Mouse (Mus musculus): Measurements from ENCODE around the gene Stap2.

Gene Stap2

DNA sequence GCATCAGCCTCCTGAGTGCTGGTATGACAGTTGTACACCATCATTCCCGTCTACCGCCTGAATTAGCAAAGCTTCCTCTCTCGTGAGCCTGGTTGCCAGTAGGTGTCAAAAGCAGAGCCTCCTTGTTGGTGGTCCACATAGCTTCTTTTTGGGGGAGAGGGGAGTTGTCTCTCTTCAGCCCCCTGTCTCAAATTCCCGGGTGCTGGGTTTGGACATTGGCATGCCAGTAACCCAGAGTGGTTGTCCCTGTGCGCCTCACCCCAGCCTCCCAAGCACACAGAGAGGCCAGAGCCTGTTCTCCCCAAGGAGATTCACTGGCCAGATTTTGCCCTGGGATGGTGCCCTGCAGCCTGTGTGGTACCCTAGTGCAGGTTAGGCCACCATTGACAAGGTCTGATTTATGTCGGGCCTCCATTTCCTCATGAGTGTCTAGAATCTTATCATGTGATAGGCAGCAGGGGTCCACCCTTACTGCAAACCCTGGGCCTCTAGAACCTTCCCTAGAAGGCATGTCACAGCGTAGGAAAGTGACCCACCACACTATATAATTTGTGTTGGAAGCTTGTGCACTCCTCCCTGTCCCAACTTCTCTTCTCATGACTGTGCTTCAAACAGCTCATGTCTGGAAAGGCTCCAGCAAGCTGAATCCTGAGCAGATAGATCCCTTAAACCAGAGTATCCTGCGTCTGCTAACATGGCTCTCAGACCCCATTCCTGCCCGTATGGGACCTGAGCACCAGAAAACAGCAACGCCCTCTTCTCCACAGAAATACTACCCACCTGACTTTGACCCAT lies 45.2 kb downstream of the Stap2 start:
- DNase-seq (ENCODE audit: low read depth, low spot score): no peak

DNA sequence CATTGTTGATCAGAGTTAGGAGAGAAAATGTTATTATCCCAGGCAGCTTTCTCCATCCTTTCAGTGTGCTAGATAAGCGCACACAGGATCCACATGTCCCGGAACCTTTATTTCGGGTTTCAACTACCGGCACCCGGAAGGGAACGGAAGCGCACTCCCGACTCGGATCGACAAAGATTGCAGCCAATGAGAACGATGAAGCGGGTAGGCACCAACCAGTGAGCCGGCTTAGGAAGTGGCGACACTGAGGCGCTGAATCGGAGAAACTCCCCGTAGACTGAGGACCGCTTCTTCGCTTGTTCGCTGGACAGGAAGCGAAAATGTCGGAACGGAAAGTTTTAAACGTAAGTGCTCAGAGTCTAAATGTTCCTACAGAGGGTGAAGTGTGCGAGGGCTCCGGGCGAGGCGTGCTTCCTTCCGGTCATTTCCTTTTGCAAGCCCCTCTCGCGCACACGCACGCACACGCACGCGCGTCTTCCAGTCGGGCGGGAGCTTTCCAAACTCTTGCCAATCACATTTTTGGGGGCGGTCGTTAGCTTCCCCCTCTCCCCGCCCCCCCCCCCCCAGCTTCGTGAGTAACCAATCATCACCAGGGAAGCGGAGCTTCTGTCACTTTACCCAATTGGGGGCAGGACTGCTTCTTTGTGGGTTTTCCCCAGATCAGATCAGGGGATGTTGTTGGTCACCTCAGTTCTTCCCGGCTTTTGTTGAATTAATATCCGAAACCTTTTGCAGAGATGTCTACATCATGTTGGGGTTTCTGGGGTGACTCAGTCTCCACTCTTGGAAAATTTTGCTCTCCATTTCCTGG lies 46.3 kb downstream of the Stap2 start, which contains the start of gene Yju2:
Yju2 (plus strand) TSS at position 182 of the 811 bp plus-strand sequence.
- DNase-seq (ENCODE audit: low read depth, low spot score): peak; percentile 89

DNA sequence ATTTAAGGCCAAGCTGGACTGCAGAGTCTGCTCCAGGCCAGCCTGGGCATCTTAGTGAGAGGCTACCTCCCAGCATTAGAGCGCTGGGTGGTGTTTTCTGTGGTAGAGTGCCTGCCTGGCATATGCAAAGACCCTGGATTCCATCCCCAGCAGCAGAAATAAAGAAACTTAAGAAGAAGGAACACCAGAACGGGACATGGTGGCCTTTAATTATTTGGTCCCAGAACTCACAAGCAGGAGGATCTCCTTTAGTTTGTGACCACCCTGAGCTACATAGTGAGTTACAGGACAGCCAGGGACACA lies 46.8 kb downstream of the Stap2 start:
- DNase-seq (ENCODE audit: low read depth, low spot score): no peak

DNA sequence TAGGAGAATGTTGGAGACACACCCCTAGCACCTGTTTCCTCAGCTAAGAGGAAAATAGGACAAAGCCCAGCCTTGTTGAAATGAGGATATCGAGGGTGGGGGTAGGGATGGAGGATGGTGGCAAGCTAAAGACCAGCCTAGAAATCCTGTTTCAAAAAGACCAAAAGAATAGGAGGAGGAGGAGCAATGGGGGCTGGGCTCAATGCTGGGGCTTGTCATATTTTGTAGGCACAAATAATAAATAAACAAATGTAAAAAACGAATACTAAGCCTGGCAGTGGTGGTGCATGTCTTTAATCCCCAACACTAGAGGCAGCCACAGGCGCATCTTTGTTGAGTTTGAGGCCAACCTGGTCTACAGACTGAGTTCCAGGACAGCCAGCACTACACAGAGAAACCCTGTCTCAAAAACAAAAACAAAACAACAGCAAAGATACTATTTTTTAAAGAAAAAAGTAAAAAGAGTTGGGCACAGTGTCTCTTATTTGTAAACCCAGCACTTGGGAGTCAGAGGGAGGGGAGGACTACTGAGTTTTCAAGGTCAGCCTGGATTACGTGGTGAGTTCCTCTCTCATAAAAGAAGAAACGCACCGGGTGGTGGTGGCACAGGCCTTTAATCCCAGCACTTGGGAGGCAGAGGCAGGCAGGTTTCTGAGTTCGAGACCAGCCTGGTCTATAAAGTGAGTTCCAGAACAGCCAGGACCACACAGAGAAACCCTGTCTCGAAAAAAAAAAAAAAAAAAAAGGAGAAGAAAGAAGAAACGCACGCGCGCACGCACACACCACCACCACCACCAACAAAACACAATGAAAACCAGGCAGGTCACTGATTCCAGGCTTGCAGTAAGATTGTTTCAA lies 47.4 kb downstream of the Stap2 start:
- DNase-seq (ENCODE audit: low read depth, low spot score): no peak

DNA sequence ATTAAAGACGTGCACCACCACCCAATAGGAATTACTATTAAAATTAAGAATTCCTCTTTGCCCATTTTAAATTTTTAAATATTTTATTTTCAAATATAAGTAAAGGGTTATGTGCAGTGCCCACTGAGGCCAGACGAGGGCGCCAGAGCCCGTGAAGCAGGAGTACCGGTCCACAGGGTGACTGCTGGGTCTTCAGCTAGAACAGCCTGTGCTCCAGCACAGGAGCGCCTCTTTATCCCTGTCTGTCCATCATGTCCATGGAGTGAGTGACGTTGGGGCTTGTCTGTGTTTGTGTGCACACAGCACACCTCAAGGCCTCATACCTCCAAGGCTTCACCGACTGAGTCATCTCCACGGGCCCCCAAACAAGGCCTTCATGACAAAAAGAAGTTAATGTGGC lies 48.2 kb downstream of the Stap2 start:
- DNase-seq (ENCODE audit: low read depth, low spot score): no peak

DNA sequence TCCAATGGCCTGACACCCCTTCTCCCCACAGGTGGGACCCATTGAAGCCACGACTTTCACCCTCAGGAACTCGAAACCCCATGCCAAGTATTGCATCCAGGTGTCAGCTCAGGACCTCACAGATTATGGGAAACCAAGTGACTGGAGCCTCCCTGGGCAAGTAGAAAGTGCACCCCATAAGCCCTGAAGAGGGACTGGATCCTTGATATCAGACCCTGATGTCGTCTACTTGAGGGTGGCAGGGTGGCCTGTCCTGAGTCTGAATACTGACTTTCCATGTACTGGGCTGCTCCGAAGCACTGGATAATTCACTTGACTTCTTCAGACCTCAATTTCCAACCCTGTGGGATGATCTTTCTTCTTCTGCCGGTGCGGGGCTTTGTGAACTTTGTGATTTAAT lies 48.8 kb downstream of the Stap2 start:
- DNase-seq (ENCODE audit: low read depth, low spot score): no peak

DNA sequence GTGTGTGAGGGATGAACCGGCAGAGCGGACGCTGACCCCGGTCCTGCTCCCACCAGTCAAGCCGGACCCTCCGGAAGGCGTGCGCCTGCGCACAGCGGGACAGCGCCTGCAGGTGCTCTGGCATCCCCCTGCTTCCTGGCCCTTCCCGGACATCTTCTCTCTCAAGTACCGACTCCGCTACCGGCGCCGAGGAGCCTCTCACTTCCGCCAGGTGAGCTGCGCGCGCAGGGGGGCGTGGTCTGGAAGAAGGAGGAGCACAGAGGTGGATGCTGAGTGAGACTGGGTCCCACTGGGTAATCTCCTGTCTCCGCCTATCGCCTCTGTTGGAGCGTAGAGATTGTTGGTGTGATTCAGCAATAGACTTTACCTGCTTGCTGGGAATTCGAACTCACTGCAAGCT lies 49.3 kb downstream of the Stap2 start:
- no peak for DNase-seq (ENCODE audit: low read depth, low spot score)

DNA sequence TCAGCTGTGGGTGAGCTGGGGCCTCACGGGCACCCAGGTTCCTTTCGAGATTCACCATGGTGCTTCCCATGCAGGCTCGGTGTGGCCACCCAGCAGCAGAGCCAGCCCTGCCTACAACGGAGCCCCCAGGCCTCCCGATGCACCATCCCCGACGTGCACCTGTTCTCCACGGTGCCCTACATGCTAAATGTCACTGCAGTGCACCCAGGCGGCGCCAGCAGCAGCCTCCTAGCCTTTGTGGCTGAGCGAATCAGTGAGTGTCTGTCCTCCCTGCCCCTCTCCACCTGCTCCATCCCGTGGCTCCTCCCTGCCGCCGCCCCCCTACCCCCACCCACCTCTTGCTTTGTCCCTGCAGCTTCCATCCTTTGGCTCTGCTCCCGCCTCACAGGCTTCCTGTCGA lies 51.2 kb downstream of the Stap2 start:
- DNase-seq (ENCODE audit: low read depth, low spot score): no peak

DNA sequence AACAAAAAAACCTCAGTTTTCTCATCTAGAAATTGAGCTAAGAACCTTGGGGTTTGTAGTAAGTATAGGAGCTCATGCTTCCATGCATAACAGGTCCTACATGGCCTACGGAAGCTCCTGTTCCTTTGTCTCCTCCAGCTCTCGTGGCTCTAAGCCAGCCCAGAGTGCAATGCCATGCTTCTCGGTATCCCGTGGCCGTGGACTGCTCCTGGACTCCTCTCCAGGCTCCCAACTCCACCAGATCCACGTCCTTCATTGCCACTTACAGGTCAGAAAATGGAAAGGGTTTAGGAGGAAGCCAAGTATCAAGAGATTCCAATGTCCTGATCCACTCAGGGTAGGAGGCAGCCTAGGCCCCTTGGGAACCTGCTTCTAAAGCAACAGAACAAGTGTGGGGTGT lies 51.6 kb downstream of the Stap2 start:
- DNase-seq (ENCODE audit: low read depth, low spot score): no peak

DNA sequence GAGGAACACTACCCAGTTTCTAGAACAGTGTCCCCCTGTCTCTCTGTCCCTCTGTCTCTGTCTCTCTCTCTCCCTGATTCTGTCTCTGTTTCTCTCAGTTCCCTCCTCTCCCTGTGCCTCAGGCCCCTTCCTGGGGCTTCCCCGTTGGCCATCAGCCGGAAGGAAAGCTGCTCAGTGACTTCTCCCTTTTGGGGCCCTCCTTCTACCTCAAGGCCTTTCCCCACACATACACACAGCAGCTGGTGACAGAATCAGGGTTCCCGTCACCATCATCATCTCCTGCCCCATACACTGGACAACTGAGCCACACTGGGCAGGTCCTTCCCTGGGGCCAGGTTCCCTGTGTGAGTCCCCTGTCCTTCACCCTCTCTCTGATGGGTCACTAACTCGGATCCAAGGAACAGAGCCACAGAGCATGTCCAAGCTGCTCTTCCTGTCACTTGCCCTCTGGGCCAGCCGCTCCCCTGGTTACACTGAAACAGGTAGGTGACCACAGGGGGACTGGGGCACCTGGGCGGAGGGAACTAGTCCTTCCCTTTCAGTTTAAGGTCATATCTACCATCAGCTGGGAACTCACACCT lies 52.8 kb downstream of the Stap2 start, which contains the start of gene Ebi3:
Ebi3 (plus strand) TSS at position 194 of the 581 bp plus-strand sequence.
- DNase-seq (ENCODE audit: low read depth, low spot score): no peak

DNA sequence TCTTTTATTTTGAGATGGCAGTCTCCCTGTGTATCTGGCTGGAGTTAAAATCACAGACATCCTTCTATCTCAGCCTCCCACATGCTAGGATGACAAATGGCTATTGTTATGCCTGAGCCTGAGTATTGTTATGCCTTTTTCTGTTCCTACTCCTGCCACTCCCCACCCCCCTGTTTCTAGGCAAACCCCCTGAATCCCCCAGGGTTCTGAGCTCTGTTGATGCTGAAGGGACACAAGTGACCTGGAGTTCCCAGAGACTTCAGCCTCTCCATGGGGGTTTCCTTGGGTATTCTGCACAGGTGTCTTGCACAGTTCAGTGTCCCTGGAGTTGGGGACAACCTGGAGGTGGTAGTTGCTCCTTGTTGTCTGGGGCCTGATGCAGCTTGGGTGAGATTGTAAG lies 53.3 kb downstream of the Stap2 start:
- DNase-seq (ENCODE audit: low read depth, low spot score): no peak

DNA sequence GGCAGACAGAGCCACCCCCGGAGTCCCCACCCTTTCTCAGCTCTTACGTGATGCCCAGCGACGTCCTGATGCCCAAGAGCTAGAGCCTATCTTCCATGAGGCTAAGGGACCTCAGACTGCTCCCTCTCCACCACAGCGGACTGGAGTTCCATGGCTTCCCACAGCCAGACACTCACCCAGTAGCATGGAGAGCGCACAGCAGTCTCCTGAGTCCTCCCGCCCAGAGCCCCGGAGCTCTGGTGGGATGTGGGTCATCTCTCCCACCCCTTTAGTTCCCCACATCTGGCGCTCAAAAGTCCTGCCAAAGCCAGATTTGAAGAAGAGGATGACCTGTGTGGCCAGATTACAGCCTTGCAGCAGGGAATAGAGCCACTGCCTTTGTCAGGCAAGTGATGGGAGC lies 54.8 kb downstream of the Stap2 start:
- no peak for DNase-seq (ENCODE audit: low read depth, low spot score)

DNA sequence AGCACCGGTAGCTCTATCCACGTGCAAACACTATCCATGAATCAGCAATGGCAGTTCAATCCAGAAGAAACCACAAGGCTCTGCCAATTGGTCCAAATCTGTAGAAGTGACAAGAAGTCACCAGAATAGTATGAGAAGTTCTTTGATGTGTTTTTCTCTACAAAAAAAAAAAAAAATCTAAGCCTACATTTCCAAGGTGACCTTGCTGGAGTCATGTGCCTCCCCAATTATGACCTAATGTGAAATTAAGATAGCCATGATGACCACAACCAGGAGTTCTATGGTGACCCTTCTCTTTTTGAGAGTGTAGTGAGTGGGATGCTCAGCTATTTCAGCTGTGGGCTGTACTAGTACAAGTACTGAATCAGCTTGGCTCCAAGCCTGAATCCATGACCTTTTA lies 56.0 kb downstream of the Stap2 start, which contains the start of gene Zfp119b:
Zfp119b (minus strand) TSS at position 101 of the 400 bp plus-strand sequence.
- no peak for DNase-seq (ENCODE audit: low read depth, low spot score)

DNA sequence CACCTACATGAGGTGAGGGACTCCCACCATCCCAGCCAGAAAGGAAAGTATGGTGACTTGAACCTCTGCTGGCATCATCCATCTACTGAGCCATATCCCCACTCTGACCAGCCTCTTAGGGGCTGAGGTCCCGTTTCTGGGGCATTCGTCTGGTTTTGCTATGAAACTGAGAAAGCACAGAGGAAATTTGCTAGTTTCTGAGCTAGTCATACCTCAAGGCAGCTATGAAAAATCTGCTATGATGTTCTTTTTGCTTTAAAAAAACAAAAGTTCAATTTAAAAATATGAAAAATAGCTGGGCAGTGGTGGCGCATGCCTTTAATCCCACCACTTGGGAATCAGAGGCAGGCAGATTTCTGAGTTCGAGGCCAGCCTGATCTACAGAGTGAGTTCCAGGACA lies 56.7 kb downstream of the Stap2 start:
- DNase-seq (ENCODE audit: low read depth, low spot score): no peak
